Mouse (Mus musculus) lung, postnatal 14 days (tissue): ENCODE data around the gene Lmtk2.
A peak's percentile ranks its signal among the peaks of the same experiment; 100 is the strongest.

Source experiments
- DNase-seq: peaks from one replicate; pipeline ENCODE4 v3.0.0; 2021

The Lmtk2 gene

DNA sequence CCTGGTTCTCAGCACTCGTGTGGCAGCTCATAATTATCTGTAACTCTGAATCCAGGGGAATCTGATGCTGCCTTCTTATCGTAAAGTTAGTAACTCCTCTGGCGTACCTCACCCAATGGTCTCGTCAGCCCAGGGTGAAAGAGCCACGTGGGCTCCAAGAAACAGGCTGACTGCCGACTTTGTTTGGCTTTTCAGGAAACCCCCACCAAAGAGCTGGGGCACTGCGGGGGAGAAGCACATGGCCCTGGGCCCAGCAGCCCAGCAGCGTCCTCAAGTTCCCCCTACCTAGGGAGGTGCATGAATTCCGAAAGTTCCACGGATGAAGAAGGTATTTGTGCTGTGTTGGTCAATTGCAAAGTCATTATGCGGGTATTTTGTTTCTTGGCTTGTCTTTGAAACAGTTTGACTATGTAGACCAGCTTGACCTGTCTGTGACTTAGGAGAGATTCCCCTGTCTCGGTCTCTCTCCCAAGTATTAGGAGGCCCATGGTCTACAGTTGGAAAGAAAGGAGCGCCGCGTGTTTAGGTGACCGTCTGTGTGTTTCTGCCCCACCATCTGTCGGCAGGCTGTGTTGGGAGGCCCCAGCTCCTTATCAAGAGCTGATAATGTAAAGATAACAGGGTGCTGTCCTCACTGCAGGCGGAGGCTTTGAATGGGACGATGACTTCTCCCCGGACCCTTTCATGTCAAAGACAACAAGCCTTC, 82.5 kb downstream of the Lmtk2 start:
- DNase-seq, result no peak

DNA sequence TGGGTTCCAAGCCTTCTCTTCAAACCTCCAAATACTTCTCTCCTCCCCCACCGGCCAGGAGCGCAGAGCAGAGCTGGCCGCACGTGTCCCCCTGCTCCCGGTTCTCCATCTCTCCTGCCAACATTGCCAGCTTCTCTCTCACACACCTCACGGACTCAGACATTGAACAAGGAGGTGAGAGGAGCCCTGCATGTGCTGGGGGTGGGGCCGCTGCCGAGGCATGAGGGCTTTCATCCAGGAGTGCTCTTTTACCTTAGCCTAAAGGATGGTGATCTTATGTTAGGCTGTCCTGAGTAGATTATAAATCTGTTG, 83.0 kb downstream of the Lmtk2 start:
- DNase-seq, result no peak

- peak; percentile 73 for DNase-seq
Observed at GRCm38 (mm10) chr5:144183647-144184335, 83.6 kb downstream of the Lmtk2 start.

- DNase-seq, result no peak
Observed at GRCm38 (mm10) chr5:144184350-144185045, 84.3 kb downstream of the Lmtk2 start.

DNA sequence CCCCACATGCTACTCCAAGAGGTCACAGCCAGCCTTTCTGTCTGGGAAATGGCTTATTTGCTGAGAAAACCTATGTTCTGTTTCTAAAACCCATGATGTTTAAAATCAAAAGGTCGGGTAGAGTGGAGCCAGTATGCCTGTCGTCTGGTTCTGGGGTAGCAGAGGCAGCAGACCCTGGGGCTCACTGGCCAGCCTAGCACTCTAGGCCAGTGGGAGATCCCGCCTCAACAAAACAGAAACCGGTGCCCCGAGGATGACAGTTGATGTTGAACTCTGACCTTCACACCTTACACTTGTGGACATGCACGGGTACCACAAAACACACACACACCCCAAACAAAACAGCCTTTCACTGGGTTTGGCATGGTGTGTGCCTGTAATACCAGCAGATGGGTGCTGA, 88.2 kb downstream of the Lmtk2 start:
- DNase-seq, result no peak

GRCm38 (mm10) chr5:144189327-144189726, 89.1 kb downstream of the Lmtk2 start:
- no peak for DNase-seq

- DNase-seq, result peak; percentile 68
Observed at GRCm38 (mm10) chr5:144189950-144190583, 89.8 kb downstream of the Lmtk2 start, which contains the start of gene Bhlha15. Bhlha15 (plus strand) TSS chr5:144190286.

- DNase-seq, result no peak
Observed at GRCm38 (mm10) chr5:144191026-144191425, 90.8 kb downstream of the Lmtk2 start.

GRCm38 (mm10) chr5:144192673-144193072, 92.4 kb downstream of the Lmtk2 start:
- DNase-seq, result no peak

DNA sequence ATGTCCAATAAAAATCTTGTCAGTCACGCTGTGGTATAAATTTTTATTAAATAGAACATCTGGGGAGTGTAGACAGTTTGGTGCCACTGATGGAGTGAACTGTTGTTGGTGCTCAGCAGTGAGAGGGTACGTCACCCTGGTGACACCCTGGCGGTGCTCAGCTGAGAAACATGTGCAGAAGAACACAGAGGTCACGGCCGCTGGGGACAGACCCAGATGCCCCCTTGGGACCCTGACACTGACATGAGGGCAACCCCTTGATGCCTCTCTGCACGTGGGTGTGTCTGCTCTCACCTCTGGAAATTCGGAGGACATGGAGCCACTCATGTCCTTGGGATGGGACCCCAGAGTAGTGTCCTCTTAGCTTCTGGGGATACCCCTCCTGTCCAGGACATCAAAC, 94.2 kb downstream of the Lmtk2 start:
- no peak for DNase-seq

DNA sequence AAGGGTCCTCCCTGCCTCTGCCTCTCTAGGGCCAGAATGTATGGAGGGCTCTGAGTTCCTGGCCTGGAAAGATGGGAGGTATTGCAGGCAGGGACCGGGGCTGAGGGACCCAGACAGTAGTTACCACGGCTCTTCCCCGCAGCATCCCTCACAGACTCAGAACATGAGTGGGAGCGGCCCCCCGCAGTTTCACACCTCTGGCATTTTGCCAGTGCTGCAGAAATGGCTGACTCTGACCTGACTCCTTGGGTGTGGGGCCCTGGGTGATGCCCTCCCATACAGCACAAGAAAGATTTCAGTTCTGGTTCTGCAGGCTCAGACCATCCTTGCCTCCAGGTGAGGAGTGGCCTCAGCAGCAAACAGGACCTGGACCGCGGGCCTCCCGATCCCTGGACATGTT, 95.3 kb downstream of the Lmtk2 start:
- DNase-seq, result no peak

- DNase-seq, result no peak
Observed at GRCm38 (mm10) chr5:144200616-144201015, 100.4 kb downstream of the Lmtk2 start.

- no peak for DNase-seq
Observed at GRCm38 (mm10) chr5:144202430-144202829, 102.2 kb downstream of the Lmtk2 start.

- no peak for DNase-seq
Observed at GRCm38 (mm10) chr5:144203398-144203959, 103.2 kb downstream of the Lmtk2 start.

GRCm38 (mm10) chr5:144204303-144204702, 104.1 kb downstream of the Lmtk2 start:
- DNase-seq, result no peak

- no peak for DNase-seq
Observed at GRCm38 (mm10) chr5:144204911-144205310, 104.7 kb downstream of the Lmtk2 start.

DNA sequence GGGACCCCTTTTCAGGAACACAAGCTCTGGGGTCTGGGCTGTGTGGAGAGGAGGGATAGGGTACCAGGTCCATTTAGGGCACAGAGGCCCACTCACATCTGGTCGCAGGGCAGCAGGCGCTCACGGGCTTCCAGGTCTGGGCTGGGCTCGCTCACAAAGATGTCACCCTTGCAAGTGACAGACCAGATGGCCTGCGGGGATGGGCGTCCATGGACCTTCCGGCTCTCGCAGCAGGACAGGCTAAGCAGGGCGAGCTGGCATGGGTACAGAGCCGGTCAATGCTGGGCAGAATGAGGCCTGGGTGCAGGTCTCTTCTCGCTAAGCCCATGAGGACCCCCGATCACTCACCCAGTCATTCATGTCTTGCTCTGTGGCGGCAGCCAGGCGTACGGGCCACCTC, 105.8 kb downstream of the Lmtk2 start:
- DNase-seq, result no peak

GRCm38 (mm10) chr5:144207478-144207877, 107.2 kb downstream of the Lmtk2 start:
- DNase-seq, result peak; percentile 67

- DNase-seq, result peak; percentile 72
Observed at GRCm38 (mm10) chr5:144214453-144214852, 114.2 kb downstream of the Lmtk2 start.

DNA sequence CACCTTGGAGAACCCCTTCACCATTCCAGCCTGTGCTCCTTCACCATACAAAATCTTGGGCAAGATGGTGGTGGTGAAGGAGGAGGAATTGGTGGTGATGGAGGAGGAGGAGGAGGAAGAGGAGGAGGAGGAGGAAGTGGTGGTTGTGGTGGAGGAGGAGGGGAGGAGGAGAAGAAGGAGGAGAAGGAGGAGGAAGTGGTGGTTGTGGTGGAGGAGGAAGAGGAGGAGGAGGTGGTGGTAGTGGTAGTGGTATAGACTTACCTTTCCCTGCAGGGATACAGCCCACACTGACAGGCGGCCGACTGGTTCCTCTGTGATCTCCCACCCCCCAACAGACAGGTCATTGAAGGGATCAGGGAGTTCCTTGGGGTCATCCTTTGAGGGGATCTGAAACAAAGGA, 115.8 kb downstream of the Lmtk2 start:
- no peak for DNase-seq

- no peak for DNase-seq
Observed at GRCm38 (mm10) chr5:144218061-144218460, 117.8 kb downstream of the Lmtk2 start.

GRCm38 (mm10) chr5:144219306-144219705, 119.1 kb downstream of the Lmtk2 start:
- DNase-seq, result peak; percentile 22

DNA sequence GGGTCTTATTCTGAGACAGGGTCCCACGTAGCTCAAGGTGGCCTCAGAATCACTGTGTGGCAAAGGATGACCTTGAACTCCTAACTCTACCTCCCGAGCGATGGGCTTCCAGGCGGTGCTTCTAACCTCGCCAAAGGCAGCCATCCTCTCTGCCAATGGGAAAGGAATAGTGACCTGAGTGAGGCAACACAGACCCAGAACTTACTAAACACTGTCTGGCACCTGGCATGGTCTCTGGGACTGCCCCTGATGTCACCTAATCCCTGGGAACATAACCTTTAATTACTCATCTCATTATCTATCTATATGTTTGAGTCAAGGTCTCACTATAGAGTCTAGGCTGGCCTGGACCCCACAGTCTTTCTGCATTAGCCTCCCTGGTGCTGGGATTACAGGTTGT, 119.7 kb downstream of the Lmtk2 start:
- DNase-seq, result no peak
